Mouse (Mus musculus): Measurements from ENCODE around the gene Fscn1. TPM values are rescaled to one million over a fixed set of nuclear protein-coding genes. Genes with fewer than 3 reads are reported as not detected.

Gene Fscn1
- total RNA-seq (2021) = 62.0 and 75.3 TPM in 2 replicates
- long read RNA-seq, experiment 1, transcript Fscn1-201 (5 exons, 2,675 nt) = major isoform, 162 of 173 reads
- long read RNA-seq, experiment 1, partial matches to known transcripts = 0 of 173 reads
- long read RNA-seq, experiment 1, other reads (novel, unspliced or antisense) = 11 of 173 reads
- long read RNA-seq, experiment 2, transcript Fscn1-201 (5 exons, 2,675 nt) = major isoform, 104 of 117 reads
- long read RNA-seq, experiment 2, partial matches to known transcripts = 6 of 117 reads
- long read RNA-seq, experiment 2, other reads (novel, unspliced or antisense) = 7 of 117 reads

- peak; percentile 91 for DNase-seq
These were observed at the start of gene Fscn1 for GRCm38 (mm10) chr5:142959576-142960556. Fscn1 (plus strand) TSS chr5:142960343.

GRCm38 (mm10) chr5:142911629-142912028 lies 48.5 kb upstream of the Fscn1 start:
- DNase-seq = no peak

- DNase-seq = no peak
These were observed 47.8 kb upstream of the Fscn1 start for GRCm38 (mm10) chr5:142912320-142912719.

GRCm38 (mm10) chr5:142912739-142913138 lies 47.4 kb upstream of the Fscn1 start:
- DNase-seq = no peak

GRCm38 (mm10) chr5:142915231-142915630 lies 44.9 kb upstream of the Fscn1 start:
- no peak for DNase-seq

GRCm38 (mm10) chr5:142916593-142916992 lies 43.5 kb upstream of the Fscn1 start:
- peak; percentile 62 for DNase-seq

- no peak for DNase-seq
These were observed 42.7 kb upstream of the Fscn1 start for GRCm38 (mm10) chr5:142917402-142917801.

- peak; percentile 92 for DNase-seq
These were observed 39.7 kb upstream of the Fscn1 start for GRCm38 (mm10) chr5:142920311-142921073.

- DNase-seq = no peak
These were observed 39.1 kb upstream of the Fscn1 start for GRCm38 (mm10) chr5:142921074-142921459.

- no peak for DNase-seq
These were observed 37.9 kb upstream of the Fscn1 start for GRCm38 (mm10) chr5:142922251-142922650.

GRCm38 (mm10) chr5:142923781-142924180 lies 36.4 kb upstream of the Fscn1 start:
- DNase-seq = no peak

GRCm38 (mm10) chr5:142924336-142924959 lies 35.7 kb upstream of the Fscn1 start:
- no peak for DNase-seq

GRCm38 (mm10) chr5:142926204-142926939 lies 33.8 kb upstream of the Fscn1 start:
- DNase-seq = peak; percentile 69

GRCm38 (mm10) chr5:142926940-142927228 lies 33.3 kb upstream of the Fscn1 start:
- DNase-seq = no peak

GRCm38 (mm10) chr5:142927341-142927930 lies 32.7 kb upstream of the Fscn1 start:
- DNase-seq = no peak

GRCm38 (mm10) chr5:142928749-142929399 lies 31.3 kb upstream of the Fscn1 start:
- DNase-seq = peak; percentile 85

- no peak for DNase-seq
These were observed 30.8 kb upstream of the Fscn1 start for GRCm38 (mm10) chr5:142929400-142929752.

GRCm38 (mm10) chr5:142931241-142931745 lies 28.9 kb upstream of the Fscn1 start:
- DNase-seq = no peak

- DNase-seq = peak; percentile 87
These were observed 28.0 kb upstream of the Fscn1 start for GRCm38 (mm10) chr5:142932084-142932685.

- no peak for DNase-seq
These were observed 27.4 kb upstream of the Fscn1 start for GRCm38 (mm10) chr5:142932731-142933130.
